7 mouse cellular contexts compared by ENCODE assay signal in genomic region chr5:53994576-53994975, GRCm38 (mm10). TPM values are rescaled to one million over a fixed set of nuclear protein-coding genes. Genes with fewer than 3 reads are reported as not detected.
DNase-seq lines count a peak whose midpoint lies in the region; ATAC-seq lines count a peak whose summit lies in the region.

No protein-coding gene starts in this region.

- H3K9ac ChIP-seq in liver, embryonic 11.5 days (ENCODE audit: low read depth, low read length): no peak overlapping the region
- H3K9ac ChIP-seq in embryonic facial prominence, embryonic 15.5 days: no peak overlapping the region
- H3K9ac ChIP-seq in neural tube, embryonic 13.5 days: no peak overlapping the region

- ATAC-seq in liver, embryonic 11.5 days (replicated peaks; ENCODE audit: low FRiP score): no peak
- no peak for ATAC-seq in embryonic facial prominence, embryonic 15.5 days (ENCODE audit: insufficient number of reproducible peaks, low FRiP score, low TSS enrichment, low read depth)
- ATAC-seq in neural tube, embryonic 13.5 days (ENCODE audit: low read depth): no peak

- H3K27ac ChIP-seq in liver, embryonic 11.5 days (ENCODE audit: low read depth, low read length): no peak overlapping the region
- H3K27ac ChIP-seq in embryonic facial prominence, embryonic 15.5 days (replicated peaks): no peak overlapping the region
- H3K27ac ChIP-seq in limb, embryonic 10.5 days: no peak overlapping the region
- no peak overlapping the region for H3K27ac ChIP-seq in neural tube, embryonic 13.5 days (replicated peaks)

- no peak for DNase-seq in liver, embryonic 11.5 days (ENCODE audit: low spot score)
- no peak for DNase-seq in liver
- no peak for DNase-seq in limb, embryonic 10.5 days (ENCODE audit: low spot score)
- no peak for DNase-seq in cerebellum, postnatal 4 days (ENCODE audit: low spot score in 2 of 2)
- no peak for DNase-seq in adrenal gland, adult 8-10 months

- no peaks in the 10 kb centered on the region for H3K27me3 ChIP-seq in liver, embryonic 11.5 days (replicated peaks; ENCODE audit: control insufficient read depth, insufficient read depth, low read length)
- H3K27me3 ChIP-seq in embryonic facial prominence, embryonic 15.5 days: no peaks in the 10 kb centered on the region
- H3K27me3 ChIP-seq in limb, embryonic 10.5 days (ENCODE audit: low read depth, poor library complexity, severe bottlenecking): peaks cover 17% of the 10 kb centered on the region; the same call in 1 of the 2 replicates
- no peaks in the 10 kb centered on the region for H3K27me3 ChIP-seq in neural tube, embryonic 13.5 days

- peak overlapping the region; percentile 94 for H3K4me2 ChIP-seq in liver, embryonic 11.5 days
- peak overlapping the region; percentile 81 for H3K4me2 ChIP-seq in embryonic facial prominence, embryonic 15.5 days (replicated peaks)
- peak overlapping the region; percentile 67 for H3K4me2 ChIP-seq in neural tube, embryonic 13.5 days

- no peaks in the 10 kb centered on the region for H3K36me3 ChIP-seq in liver, embryonic 11.5 days (ENCODE audit: control insufficient read depth, insufficient read depth, low read length)
- H3K36me3 ChIP-seq in embryonic facial prominence, embryonic 15.5 days: no peaks in the 10 kb centered on the region
- H3K36me3 ChIP-seq in limb, embryonic 10.5 days: no peaks in the 10 kb centered on the region
- H3K36me3 ChIP-seq in neural tube, embryonic 13.5 days: no peaks in the 10 kb centered on the region

- no peak overlapping the region for H3K4me3 ChIP-seq in liver, embryonic 11.5 days (ENCODE audit: low read depth, low read length)
- H3K4me3 ChIP-seq in embryonic facial prominence, embryonic 15.5 days (replicated peaks): no peak overlapping the region
- peak overlapping the region; percentile 65; the same call in 1 of the 2 replicates for H3K4me3 ChIP-seq in limb, embryonic 10.5 days
- H3K4me3 ChIP-seq in neural tube, embryonic 13.5 days: peak overlapping the region; percentile 49; the same call in 1 of the 2 replicates

- peaks cover 2% of the 10 kb centered on the region; the same call in 1 of the 2 replicates for H3K4me1 ChIP-seq in liver, embryonic 11.5 days (replicated peaks; ENCODE audit: control insufficient read depth, insufficient read depth, low read length)
- H3K4me1 ChIP-seq in embryonic facial prominence, embryonic 15.5 days: peaks cover 12% of the 10 kb centered on the region; the same call in 1 of the 2 replicates
- H3K4me1 ChIP-seq in limb, embryonic 10.5 days: peaks cover 17% of the 10 kb centered on the region
- peaks cover 14% of the 10 kb centered on the region for H3K4me1 ChIP-seq in neural tube, embryonic 13.5 days (replicated peaks)

- no peaks in the 10 kb centered on the region for H3K9me3 ChIP-seq in liver, embryonic 11.5 days (ENCODE audit: control insufficient read depth, low read length)
- H3K9me3 ChIP-seq in embryonic facial prominence, embryonic 15.5 days (replicated peaks): no peaks in the 10 kb centered on the region
- H3K9me3 ChIP-seq in limb, embryonic 10.5 days (replicated peaks): no peaks in the 10 kb centered on the region
- no peaks in the 10 kb centered on the region for H3K9me3 ChIP-seq in neural tube, embryonic 13.5 days

- WGBS in liver, embryonic 11.5 days: 48% methylated on average over 4 of the region's 4 CpGs
- WGBS in embryonic facial prominence, embryonic 15.5 days: 60% methylated on average over 4 of the region's 4 CpGs
- WGBS in limb, embryonic 10.5 days: 76% methylated on average over 4 of the region's 4 CpGs
- 79% methylated on average over 4 of the region's 4 CpGs for WGBS in neural tube, embryonic 13.5 days

RNA-seq across cellular contexts. Expression of gene Stim2, which starts 3.7 kb away (rescaled TPM):
- 12.0 and 13.2 TPM in 2 replicates for polyA plus RNA-seq in liver, embryonic 11.5 days (2014; fragmentation: Nextera tagmentation; extraction: Ambion mirVana)
- 23.5 and 24.4 TPM in 2 replicates for polyA plus RNA-seq in embryonic facial prominence, embryonic 15.5 days (2015; fragmentation: Nextera tagmentation; extraction: Ambion mirVana)
- polyA plus RNA-seq in limb, embryonic 10.5 days (2016; fragmentation: Nextera tagmentation; extraction: Ambion mirVana): 11.5 and 14.1 TPM in 2 replicates
- polyA plus RNA-seq in neural tube, embryonic 13.5 days (2015; fragmentation: Nextera tagmentation; extraction: Ambion mirVana): 29.4 and 29.6 TPM in 2 replicates
- 10 to 100 TPM; 19.3 to 39.5 (median 34.2) TPM for total RNA-seq in adrenal gland, adult 8-10 months (2022)

Comparison
In these comparisons a context has a peak if more than half of its experiments do, and no peak if none do; other contexts are left out.
1. H3K4me3 ChIP-seq: peak in limb, embryonic 10.5 days (single experiment) and neural tube, embryonic 13.5 days (single experiment); none in liver, embryonic 11.5 days (single experiment) and embryonic facial prominence, embryonic 15.5 days (single experiment).
2. Peak in every context shown above with its lines, with median percentiles within 50 percentile points of each other: H3K4me2 ChIP-seq.